Mouse (Mus musculus): ENCODE data around the gene Zfp160. TPM values are rescaled to one million over a fixed set of nuclear protein-coding genes. Genes with fewer than 3 reads are reported as not detected.
"Not testable (repeated sequence)": the region's sequence is repeated elsewhere in the genome, so short reads cannot be mapped to it uniquely, and the experiment has no call there.

Gene Zfp160
- total RNA-seq (2017) = 14.8 to 28.5 TPM (median 21.0 TPM) in 3 replicates

- ATAC-seq (replicated peaks; ENCODE audit: insufficient number of reproducible peaks, low FRiP score, low TSS enrichment, poor library complexity, severe bottlenecking) = peak; percentile 96
Measured at GRCm38 (mm10) chr17:21008382-21009331, at the start of gene Zfp160. Gene Zfp160, plus strand, starts transcription at chr17:21008903.

DNA sequence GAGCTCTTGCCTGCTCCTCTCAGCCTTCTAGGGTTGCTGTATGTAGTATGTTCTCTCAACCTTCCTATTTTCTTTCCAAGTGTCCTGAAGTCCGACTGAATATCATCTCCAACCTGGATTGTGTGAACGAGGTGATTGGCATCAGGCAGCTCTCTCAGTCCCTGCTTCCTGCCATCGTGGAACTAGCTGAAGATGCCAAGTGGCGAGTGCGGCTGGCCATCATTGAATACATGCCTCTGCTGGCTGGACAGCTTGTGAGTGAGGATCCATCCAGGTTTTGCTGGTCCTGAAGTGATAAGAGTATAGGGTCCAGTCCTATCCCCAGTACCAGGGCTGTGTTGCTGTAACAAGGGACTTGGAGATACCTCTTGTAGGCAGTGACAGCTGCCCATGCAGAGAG, 48.3 kb upstream of the Zfp160 start:
- no peak for ATAC-seq (replicated peaks; ENCODE audit: insufficient number of reproducible peaks, low FRiP score, low TSS enrichment, poor library complexity, severe bottlenecking)

DNA sequence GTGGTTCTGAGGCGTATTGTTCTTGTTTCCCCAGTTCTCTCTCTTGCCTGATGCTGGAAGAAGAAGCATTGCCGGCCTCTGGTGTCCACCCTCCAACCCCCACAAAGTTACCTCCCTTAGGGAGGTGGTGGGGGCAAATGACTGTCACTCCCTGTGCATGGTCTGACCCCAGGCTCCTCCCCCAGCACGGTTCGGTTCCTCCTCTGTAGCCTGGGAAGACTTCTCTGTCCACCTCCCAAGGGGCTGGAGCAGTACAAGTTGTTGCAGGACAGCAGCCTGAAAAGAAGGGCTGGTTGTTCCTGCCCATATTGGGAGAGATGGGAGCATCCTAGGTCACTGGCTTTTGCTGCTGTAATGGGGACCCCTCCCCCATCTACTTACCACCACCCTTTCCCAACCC, 43.3 kb upstream of the Zfp160 start:
- ATAC-seq (replicated peaks; ENCODE audit: insufficient number of reproducible peaks, low FRiP score, low TSS enrichment, poor library complexity, severe bottlenecking) = no peak

- no peak for ATAC-seq (replicated peaks; ENCODE audit: insufficient number of reproducible peaks, low FRiP score, low TSS enrichment, poor library complexity, severe bottlenecking)
Measured at GRCm38 (mm10) chr17:20966681-20967080, 42.0 kb upstream of the Zfp160 start.

DNA sequence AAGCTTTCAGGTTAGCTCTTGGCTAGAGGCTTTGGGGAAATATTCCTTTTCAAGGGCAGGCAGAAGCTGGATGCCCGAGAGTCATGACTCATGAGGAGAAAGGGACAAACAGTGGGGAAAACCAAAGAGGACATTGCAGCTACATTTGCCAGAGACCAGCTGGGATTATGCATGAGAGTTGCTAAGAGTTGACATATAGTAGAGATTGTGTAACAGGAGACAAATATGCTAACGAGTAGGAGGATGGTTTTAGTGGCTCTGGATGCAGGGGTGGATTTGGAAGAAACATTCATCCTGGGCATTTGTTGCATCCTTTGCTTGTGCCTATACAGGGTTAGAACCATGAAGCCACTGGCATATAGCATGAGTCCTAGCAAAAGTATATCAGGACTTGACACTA, 15.0 kb upstream of the Zfp160 start:
- ATAC-seq (replicated peaks; ENCODE audit: insufficient number of reproducible peaks, low FRiP score, low TSS enrichment, poor library complexity, severe bottlenecking) = no peak

- ATAC-seq (replicated peaks; ENCODE audit: insufficient number of reproducible peaks, low FRiP score, low TSS enrichment, poor library complexity, severe bottlenecking) = no peak
Measured at GRCm38 (mm10) chr17:20996364-20996763, 12.3 kb upstream of the Zfp160 start, which contains the start of gene Vmn1r233. Gene Vmn1r233, minus strand, starts transcription at chr17:20996464.

DNA sequence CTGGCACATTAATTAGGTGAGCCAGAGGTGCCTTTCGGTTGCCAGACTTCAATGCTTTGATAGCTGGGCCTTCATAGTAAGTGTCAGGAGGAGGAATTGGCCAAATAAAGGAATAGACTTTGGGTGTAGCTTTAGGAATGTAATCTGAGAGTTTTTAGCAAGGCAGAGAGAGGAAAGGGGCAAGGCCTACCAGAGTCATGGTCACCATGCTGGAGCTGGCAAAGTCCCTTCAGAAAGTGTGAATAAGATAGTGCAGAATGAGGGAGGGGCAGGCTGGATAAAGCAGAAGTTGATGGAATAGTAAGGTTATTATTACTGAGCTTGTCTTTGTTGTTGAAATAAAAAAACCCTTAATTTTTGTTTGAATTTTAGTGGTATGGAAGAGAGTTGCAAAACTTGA, 1.0 kb downstream of the Zfp160 start:
- no peak for ATAC-seq (replicated peaks; ENCODE audit: insufficient number of reproducible peaks, low FRiP score, low TSS enrichment, poor library complexity, severe bottlenecking)

GRCm38 (mm10) chr17:21018410-21019080, 9.8 kb downstream of the Zfp160 start:
- no peak for ATAC-seq (replicated peaks; ENCODE audit: insufficient number of reproducible peaks, low FRiP score, low TSS enrichment, poor library complexity, severe bottlenecking)

GRCm38 (mm10) chr17:21048020-21048419, 39.3 kb downstream of the Zfp160 start:
- not testable (repeated sequence) for ATAC-seq (replicated peaks; ENCODE audit: insufficient number of reproducible peaks, low FRiP score, low TSS enrichment, poor library complexity, severe bottlenecking)

DNA sequence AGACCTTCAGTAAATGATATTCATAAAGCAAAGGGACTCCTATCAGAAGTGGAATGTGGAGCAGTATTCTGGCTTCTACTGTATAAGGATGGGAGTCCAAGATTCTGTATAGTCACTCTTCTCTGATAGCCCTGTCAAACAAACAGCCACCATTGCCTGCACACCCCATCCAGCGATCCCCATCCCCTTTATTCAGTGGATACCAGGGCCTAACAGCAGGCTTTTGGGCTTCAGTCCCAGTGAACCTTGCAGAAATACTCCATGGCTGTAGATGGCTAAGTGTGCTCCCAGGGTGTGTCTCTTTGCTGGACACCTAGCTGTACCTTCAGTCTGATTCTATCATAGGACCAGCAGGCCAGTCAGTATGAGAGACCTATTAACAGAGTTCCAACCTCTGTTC, 42.2 kb downstream of the Zfp160 start:
- ATAC-seq (replicated peaks; ENCODE audit: insufficient number of reproducible peaks, low FRiP score, low TSS enrichment, poor library complexity, severe bottlenecking) = no peak

- not testable (repeated sequence) for ATAC-seq (replicated peaks; ENCODE audit: insufficient number of reproducible peaks, low FRiP score, low TSS enrichment, poor library complexity, severe bottlenecking)
Measured at GRCm38 (mm10) chr17:21051341-21051740, 42.6 kb downstream of the Zfp160 start.

GRCm38 (mm10) chr17:21051919-21052318, 43.2 kb downstream of the Zfp160 start:
- ATAC-seq (replicated peaks; ENCODE audit: insufficient number of reproducible peaks, low FRiP score, low TSS enrichment, poor library complexity, severe bottlenecking) = not testable (repeated sequence)

GRCm38 (mm10) chr17:21053267-21053666, 44.6 kb downstream of the Zfp160 start:
- no peak for ATAC-seq (replicated peaks; ENCODE audit: insufficient number of reproducible peaks, low FRiP score, low TSS enrichment, poor library complexity, severe bottlenecking)

- not testable (repeated sequence) for ATAC-seq (replicated peaks; ENCODE audit: insufficient number of reproducible peaks, low FRiP score, low TSS enrichment, poor library complexity, severe bottlenecking)
Measured at GRCm38 (mm10) chr17:21055111-21055510, 46.4 kb downstream of the Zfp160 start.

DNA sequence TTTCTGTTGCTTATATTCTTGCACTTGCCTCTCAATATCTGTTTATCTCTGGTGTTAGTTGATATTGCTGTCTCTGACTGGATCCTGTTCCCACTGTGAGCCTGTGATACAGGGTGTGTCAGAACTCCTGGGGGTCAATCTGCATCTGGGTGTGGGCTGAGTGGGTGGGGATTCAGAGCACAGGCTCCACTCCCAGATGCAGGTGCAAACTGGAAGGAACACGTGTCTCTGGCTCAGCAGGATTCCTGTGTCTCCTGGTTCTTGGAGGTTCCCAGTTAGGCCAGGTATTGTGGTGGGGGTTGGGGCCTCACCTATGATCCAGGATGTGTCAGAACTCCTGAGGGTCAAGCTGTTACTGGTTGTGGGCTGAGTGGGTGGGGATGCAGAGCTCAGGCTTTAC, 56.8 kb downstream of the Zfp160 start:
- no peak for ATAC-seq (replicated peaks; ENCODE audit: insufficient number of reproducible peaks, low FRiP score, low TSS enrichment, poor library complexity, severe bottlenecking)

GRCm38 (mm10) chr17:21067036-21067435, 58.3 kb downstream of the Zfp160 start:
- no peak for ATAC-seq (replicated peaks; ENCODE audit: insufficient number of reproducible peaks, low FRiP score, low TSS enrichment, poor library complexity, severe bottlenecking)

DNA sequence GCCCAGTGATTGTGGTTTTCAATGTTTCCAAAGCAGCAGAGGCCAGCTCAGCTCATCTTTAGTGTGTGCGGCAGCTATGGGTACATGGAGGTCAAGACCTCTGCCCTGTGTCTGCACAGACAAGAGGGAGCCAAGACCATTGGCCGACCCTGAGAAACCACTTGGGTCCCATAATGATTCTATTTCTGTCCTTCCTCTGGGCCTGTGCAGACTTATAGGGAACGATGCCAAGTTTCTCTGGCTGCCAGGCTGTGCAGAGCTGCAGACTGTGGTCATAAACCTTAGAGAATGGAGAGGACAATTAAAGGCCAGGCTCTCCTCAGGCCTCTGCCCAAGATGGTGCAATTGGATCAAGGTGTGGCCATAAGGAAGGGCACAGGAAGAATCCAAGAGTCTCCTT, 60.7 kb downstream of the Zfp160 start:
- ATAC-seq (replicated peaks; ENCODE audit: insufficient number of reproducible peaks, low FRiP score, low TSS enrichment, poor library complexity, severe bottlenecking) = 0 out of 2 replicates have a peak, but pooled peaks have one; percentile 31

DNA sequence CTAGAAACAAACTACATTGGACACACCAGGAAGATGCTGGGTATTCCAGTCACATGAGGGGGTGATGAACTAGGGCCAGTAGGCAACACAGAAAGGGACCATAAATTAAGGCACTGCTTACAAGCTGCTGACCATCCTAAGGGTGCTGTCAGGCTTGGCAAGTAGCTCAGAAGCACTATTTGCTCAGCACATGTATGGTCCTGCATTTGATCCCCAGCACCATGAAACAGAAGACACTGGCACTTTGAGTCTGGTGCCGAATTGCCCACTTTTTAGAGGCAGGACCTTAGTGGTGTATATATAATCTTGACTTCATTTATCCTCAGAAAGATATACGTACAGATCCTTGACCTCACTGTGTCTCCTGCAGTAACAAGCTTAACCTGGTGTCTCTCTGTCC, 62.3 kb downstream of the Zfp160 start:
- not testable (repeated sequence) for ATAC-seq (replicated peaks; ENCODE audit: insufficient number of reproducible peaks, low FRiP score, low TSS enrichment, poor library complexity, severe bottlenecking)

Measured in monocyte, adult 5-6 weeks (primary cell).